Mouse (Mus musculus): ENCODE measurements around the gene Kcnn3. TPM values are rescaled to one million over a fixed set of nuclear protein-coding genes. Genes with fewer than 3 reads are reported as not detected.
A peak's percentile ranks its signal among the peaks of the same experiment; 100 is the strongest.

Kcnn3 gene
- total RNA-seq, 2 experiments from 2014 or later: 1.5 to 2.0 TPM

DNA sequence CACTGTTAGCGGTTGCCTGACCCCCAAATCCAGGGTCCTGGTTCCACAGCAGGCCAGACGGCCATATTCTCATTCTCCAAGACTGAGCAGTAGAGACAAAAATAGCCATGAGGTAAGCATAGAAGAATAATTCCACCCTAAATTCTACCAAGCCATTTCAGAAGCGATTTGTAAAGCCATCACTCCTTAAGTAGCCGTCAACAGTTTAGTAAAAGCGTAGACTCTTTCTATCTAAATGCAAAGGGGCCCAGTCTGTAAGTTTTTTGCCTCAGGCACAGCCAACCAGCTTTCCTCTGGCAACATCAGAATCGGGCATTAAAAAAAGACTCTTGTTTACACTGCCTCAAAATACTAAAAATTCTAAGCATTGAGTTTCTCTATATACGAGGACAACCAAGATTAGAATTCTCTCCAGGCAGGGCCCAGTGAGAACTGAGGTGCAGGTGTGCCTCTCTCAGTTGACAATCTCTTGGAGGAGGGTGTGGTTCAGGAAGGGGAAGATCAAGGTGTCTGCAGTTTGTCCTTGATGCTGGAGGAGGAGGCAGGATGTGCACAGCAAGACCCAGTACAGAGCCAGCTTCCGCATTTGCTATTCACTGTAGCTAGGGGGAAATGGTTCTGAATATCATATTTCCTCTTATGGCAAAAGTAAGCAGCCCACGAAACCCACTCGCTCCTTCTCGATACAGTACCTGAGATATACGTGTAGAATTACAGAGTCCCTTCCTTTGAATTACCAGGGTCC is 152.8 kb downstream of the Kcnn3 start:
- no peak for DNase-seq

DNA sequence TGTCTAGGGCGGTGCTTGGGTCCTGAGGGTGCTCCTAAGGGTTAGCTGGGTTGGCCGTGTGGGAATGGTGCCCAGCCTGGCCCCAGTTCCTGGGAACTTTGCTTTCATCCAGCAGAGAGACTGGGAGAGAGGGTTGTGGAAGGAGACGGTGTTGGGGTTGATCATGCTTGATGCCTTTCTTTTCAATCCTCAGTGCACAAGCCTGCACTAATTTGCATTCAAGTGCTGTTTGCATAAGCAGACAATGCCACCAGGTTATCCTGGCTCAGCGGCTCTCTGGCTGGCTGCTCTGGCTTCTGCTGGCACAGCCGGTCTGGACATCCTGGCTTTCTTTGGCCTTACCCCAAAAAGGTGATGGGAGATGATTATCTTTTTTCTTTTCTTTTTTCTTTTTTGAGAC is 157.7 kb downstream of the Kcnn3 start:
- DNase-seq: no peak

DNA sequence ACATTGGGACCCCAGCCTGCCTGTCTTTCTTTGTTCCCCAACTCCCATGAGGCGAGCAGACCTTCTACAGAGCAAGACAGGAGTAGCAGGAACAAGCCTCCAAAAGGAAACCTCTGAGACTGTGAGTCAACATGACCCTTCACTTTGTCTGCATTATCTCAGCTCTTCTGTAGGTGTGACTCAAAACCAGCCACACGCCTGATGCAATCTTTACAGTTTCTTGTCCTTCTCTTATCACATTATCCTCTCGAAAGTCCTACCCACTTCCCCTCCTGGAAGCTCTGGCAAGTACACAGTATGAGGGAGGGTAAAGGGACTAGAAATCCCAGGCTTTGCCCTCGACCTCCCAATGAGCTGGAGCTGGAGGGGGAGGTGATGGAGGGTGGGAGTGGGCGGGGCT is 166.1 kb downstream of the Kcnn3 start:
- DNase-seq: no peak

DNA sequence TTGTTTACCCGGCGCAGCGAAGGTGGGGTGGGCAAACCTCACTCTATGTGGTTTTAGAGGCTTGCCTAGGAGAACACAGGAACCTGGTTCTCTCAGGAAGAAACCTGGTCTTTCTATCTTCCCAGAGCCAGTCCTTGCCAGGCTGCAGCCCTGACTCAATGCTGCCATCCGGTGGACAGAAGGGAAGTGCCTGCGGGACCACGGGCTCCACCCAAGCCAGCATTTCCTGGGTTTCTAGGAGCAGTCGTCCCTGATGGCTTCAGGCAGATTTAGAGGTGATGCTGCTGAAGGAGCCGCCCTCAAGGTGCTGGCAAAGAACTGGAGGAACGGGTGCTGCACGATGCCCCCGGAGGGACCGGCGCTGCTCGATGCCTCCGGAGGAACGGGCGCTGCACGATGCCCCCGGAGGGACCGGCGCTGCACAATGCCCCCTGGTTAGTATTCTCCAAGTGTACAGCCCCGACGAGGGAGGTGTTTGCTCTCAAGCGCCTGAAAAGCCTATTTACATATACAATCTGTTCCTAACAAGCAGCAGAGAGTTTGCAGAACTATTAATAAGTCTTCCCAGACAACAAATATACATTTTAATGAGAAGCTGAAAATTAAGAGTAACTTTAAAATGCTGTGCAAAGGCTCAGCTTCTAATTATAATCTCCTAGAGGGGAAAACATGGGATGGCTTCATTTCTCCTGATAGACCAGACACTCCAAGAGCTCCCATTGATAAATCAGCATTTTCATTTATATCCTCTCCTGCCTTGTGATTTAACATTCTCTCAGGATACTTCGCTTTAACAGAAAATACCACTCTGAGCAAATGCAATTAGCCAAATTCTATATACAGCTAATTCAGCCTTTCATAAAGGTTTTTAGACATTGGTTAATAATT is 169.0 kb downstream of the Kcnn3 start:
- peak; percentile 75 to 92 for DNase-seq

DNA sequence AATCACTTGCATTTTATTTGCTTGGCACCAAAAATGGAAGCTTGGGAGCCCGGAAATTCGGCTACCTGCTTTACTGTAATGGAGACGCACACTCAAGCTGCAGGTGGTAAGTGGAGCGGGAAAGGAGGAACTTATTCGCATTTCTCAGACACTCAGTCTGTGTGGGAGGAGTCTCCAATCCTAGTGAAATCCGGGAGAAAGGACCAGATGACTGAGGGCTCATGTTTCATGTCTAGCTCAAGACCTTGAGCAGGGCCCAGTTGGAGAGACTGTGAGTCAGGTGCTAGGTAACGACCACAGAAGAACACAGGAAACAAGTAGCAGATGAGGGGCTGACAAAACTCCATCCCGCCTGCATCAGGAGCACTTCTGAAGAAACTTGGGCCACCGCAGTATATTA is 171.8 kb downstream of the Kcnn3 start:
- DNase-seq: no peak

DNA sequence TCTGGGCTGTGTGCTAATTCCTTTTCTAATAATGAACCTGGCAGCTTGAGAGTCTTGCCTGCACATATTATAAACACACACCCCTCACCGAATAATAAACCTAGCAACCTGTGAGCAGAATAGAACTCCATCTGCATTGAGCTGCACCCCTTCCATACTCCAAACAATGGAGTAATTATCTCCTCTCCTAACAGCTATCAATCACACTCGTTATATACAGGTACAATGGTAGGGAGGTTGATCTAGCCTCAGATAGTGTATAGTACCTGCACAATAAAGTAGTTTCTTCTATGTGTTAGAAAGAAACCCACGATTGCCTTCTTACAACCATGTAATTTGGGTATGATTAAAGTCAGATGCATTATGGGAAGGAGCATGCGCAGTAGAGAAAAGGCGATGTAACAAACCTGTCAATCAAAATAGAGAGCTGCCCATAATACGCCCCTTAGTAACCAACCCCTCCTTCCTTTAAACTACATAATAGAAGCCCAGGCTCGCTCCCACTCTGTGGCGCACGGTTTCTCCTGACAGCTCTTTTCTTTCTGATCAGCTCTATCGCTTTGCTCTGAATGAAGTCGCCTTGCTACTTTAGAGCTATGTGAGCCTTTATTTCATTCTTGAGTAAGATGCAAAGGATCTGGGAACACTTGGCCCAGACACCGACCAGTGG is 176.3 kb downstream of the Kcnn3 start:
- no peak for DNase-seq

DNA sequence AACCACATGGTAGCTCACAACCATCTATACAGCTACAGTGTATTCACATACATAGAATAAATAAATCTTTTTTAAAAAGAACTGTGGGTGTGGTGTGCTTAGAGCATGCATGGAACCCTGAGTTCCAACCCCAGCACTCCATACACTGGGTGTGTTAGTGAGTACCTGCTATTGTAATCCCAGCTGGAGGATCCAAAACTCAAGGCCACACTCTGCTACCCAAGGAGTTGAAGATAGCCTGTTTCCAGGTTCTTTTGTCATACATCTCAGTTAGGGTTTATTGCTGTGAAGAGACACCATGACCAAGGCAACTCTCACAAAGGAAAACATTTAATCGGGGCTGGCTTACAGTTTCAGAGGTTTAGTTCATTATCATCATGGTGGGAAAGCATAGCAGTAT is 179.0 kb downstream of the Kcnn3 start:
- DNase-seq: no peak

DNA sequence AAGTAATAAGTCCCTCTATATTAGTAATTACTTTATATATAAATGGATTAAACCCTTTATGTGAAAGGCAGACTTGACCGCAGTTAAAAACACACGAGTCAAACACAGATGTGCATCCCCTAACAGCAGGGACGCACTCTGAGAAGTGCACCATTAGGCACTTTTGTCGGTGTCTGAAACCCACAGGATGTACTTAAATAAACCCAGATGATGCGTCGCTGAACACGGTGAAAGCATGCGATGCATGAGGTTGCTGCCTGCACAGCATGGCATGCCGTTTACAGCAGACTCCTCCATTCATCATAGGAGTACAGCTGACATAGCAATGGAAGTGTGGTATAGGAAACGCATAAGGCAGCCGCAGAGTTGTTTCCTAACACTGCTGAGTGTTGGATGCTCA is 180.5 kb downstream of the Kcnn3 start:
- no peak for DNase-seq

DNA sequence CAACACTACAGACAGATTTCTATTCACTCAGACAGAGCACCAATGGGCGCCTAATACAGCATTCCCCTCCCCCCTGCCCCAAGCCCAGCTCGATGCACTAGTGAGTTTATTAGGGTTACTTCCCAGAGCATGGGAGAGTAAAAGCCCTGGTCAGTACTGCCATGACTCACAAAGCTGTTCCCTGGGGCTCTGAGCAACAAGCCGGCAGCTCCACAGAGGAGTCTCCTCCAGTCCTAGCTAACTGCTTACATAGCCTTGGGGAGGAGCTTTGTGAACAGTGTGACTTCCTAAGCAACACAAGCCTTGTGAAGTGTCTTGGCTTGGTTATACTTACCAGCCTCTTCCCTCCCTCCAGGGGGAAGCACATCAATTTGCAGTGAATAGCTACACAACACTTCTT is 183.6 kb downstream of the Kcnn3 start:
- no peak for DNase-seq

DNA sequence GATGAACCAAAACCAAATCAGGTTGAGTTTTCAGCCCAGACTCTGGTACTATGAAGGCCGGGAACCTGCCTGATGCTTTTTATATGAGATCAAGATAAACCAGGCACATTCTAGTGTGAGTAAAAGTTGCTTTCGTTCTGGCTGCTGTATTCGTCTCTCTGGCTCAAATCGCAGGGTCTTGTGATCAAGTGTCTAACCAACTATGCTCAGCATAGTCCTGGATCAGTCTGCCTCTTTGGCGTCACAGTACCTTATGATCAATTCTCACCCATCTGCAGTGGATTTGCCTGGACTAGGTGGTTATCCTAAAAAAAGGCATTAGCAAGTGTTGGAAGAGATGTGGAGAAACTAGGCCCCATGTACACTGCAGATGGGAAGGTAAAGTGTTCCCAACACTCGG is 184.1 kb downstream of the Kcnn3 start:
- no peak for DNase-seq

DNA sequence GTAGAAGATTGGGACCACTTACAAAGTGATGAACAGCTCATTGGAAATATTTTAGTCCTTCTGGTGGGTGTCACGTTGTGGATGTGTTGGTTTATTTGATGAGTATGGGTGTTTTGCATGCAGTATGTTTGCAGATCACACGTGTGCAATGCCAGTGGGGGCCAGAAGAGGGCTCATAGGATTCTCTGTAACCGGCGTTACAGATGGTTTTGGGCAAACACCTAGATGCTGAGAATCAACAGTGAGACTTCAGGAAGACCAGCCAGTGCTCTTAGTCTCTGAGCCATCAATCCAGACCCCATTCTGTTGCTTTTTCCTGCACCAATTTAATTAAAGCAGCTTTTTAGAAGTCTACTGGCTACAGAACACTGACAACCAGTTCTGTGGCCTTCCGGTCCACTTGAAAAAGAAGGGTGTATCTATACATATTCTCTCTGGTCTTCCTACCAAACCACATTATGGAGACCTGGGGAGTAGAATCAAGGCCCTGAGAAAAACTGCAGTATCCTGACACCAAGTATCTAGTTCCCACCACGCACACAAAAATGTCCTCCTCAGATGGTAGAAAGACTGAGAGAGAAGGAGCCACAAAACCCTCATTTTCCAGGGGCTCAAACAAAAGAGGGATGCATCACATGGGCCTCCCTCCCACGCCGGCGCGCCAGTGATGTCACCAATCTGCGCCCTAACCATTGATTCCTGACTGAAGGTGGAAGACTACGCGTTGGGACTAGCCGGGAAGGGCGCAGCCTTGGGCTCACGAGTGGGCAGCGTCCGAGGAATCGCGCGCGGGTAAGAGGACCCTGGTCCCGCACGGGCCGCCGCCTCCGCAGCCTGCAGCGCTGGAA is 194.6 kb downstream of the Kcnn3 start, which contains the start of gene Adar:
TSS of gene Adar (plus strand) at position 664 of the 848 bp plus-strand sequence.
- peak; percentile 65 to 81 for DNase-seq

DNA sequence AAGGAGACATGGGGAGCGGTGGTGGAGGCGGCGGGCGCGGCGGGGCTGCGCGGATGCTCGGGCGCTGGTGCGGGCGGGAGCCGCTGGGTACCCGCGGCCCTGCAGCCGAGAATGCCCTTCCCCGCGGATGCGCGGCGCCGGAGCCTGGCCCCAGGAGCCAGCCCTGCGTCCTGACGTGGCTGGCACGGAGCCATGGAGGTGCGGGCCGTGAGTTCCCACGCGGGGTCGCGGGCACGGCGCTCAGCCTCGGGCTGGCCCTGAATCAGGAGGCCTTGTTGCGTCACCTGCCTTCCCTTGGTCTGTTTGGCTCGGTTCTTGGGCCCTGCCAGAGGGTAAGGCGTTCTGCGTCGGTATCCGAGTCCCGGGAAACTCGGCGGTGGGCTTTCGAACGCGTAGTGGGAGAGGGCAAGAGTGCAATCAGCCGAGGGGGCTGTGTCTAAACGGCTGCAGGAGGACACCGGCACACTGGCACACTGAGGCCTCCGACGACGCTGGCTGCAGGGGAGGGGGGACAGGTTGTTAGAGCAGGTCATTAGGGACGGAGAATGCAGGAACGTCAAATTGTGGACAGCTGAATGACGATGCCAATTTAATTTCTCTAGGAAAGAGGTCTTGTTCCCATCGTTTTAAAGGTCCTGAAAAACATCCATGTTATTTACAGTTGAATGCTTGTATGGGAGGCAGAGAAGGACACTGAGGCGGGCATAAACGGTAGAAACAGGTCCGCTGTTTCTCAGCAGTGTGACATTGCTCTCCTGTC is 195.4 kb downstream of the Kcnn3 start:
- DNase-seq: peak; percentile 27 to 51

DNA sequence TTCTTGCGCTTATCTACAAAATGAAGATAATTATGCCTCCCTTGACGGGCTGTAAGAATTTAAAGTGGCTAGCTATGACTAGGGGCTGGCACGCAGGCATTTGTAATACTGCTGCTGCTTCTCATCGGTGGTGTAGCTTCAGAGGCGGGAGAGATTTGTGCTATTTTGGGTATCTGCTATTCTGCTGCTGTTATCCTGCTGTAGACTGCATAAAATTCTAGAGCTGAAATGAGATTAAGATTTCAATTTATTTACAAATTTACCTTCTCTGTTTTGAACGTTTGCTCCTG is 195.9 kb downstream of the Kcnn3 start:
- no peak for DNase-seq

DNA sequence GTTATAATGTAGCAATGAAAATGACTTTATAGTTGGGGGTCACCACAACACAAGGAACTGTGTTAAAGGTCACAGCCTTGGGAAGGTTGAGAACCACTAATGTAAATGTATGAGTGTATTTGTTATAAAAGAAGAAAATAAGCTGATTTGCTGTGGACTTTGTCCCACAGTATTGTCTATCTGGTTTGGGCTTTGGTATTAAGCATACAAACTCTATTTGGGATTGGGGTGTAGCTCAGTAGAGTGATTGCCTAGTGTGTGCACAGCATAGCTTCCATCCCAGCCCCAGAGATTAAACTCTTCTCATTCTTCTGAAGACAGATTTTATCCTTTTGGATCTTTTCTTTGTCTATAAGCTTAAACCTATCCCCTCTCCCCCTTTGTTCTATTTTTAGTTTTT is 202.1 kb downstream of the Kcnn3 start:
- no peak for DNase-seq

DNA sequence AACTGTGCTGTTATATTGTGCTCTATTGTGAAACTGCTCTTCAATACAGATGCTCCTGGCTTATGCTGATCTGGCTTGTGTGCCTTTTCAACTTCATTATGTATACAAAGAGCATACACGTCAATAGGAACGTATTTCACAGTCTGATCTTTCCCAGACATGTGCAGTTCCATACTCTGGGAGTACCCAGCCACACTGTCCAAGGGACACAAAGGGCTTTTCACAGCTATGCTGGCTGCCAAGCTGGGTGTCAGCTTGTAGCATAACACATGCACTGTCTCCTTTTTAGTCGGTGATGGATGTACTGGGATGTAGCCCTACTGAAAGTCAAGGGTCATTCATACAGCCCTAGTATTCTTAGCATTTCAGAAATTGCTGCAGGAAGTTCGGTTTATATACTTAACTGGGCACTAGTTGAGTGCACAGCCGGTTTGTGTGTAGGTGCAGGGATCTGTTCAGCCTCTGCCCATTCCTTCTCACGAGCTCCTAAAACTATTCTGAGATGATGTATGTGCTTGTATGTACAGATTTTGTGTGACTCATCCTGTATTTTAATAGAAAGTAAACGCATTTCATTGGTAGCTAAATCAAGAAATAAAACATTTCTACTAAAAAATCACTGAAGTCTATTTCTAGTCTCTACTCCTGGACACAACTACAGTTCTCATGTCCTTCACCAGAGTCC is 203.6 kb downstream of the Kcnn3 start:
- no peak for DNase-seq

Other genes with a start within 250 kb of the Kcnn3 start
- 10 to 100 TPM; 15.6 to 21.6 TPM for gene Slc50a1, start 249.6 kb upstream of the Kcnn3 start, total RNA-seq (2021)
- gene Efna1, start 239.0 kb upstream of the Kcnn3 start, total RNA-seq (2021): 10 to 100 TPM; 22.5 to 23.8 TPM
- not detected for gene Efna3, start 197.2 kb upstream of the Kcnn3 start, total RNA-seq (2021)
- gene Efna4, start 182.1 kb upstream of the Kcnn3 start, total RNA-seq (2021): under 1 TPM in 1 of 2 experiments, not detected in 1; 0.28 TPM
- gene Adam15, start 170.2 kb upstream of the Kcnn3 start, total RNA-seq (2021): 10 to 100 TPM; 45.5 to 47.0 TPM
- not detected for gene Dcst2, start 158.2 kb upstream of the Kcnn3 start, total RNA-seq (2021)
- gene Dcst1, start 154.9 kb upstream of the Kcnn3 start, total RNA-seq (2021): not detected
- 10 to 100 TPM; 21.3 to 23.3 TPM for gene Zbtb7b, start 125.4 kb upstream of the Kcnn3 start, total RNA-seq (2021)
- 1 to 10 TPM in 1 of 2 experiments, not detected in 1; 1.0 TPM for gene Lenep, start 117.4 kb upstream of the Kcnn3 start, total RNA-seq (2021)
- gene Flad1, start 108.3 kb upstream of the Kcnn3 start, total RNA-seq (2021): 10 to 100 TPM; 59.5 to 63.8 TPM
- 1 to 10 TPM; 4.6 to 4.8 TPM for gene Cks1b, start 101.8 kb upstream of the Kcnn3 start, total RNA-seq (2021)
- 10 to 100 TPM; 33.2 to 36.1 TPM for gene Shc1, start 101.7 kb upstream of the Kcnn3 start, total RNA-seq (2021)
- gene Pygo2, start 90.0 kb upstream of the Kcnn3 start, total RNA-seq (2021): 10 to 100 TPM; 15.3 to 17.0 TPM
- gene Pbxip1, start 83.5 kb upstream of the Kcnn3 start, total RNA-seq (2021): 10 to 100 TPM; 70.0 to 76.0 TPM
- gene Pmvk, start 65.6 kb upstream of the Kcnn3 start, total RNA-seq (2021): 1 to 10 TPM; 8.4 to 8.8 TPM
- 10 to 100 TPM; 10.2 to 11.0 TPM for gene Adar, start 194.9 kb downstream of the Kcnn3 start, total RNA-seq (2021)
- gene Chrnb2, start 244.5 kb downstream of the Kcnn3 start, total RNA-seq (2021): under 1 TPM in 1 of 2 experiments, not detected in 1; 0.18 TPM

Data from heart, adult 18-20 months (tissue).